Mouse (Mus musculus): ENCODE measurements around the gene Hhat.
A peak's percentile ranks its signal among the peaks of the same experiment; 100 is the strongest.

The Hhat gene

DNA sequence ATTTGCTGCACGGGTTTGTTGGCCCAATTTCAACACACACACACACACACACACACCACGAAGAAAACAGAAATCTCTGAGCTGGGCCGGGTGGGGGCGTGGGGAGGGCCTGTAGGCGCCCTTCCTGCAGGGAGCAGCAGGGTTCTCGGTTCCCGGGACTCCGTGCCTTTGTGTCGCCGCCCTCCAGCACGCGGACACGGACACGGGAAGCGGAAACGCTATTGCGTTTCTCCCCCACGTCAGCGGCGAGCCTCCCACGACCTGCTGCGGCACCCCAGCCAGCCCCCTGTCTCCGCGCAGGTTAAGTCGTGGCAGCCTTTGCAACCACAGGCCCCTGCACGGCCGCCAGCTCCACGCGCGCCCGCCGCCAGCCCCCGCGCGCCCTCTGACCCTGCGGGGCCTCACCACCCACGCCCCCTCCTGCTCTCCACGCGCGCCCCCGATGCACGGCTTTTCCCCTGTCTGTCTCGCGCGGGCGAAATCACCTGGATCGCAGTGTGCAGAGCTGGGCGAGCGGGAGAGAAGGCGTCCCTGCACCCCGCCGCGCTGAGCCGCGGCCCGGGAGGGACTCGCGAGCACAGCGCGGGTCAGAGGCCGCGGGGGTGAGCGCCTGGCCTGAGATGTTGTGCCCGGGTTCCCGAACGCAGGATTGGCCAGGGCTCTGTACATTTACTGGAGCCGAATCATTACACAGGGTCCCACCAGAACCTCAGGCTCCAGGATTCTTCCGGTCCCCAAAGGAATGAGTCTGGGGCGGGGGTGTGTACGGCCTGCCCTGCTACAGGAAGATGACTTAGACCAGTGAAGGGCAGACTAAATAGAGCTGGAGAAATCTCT is at the start of gene Hhat:
Gene Hhat, minus strand, starts transcription at position 729 of the 837 bp plus-strand sequence.
- DNase-seq = peak; percentile 53

DNA sequence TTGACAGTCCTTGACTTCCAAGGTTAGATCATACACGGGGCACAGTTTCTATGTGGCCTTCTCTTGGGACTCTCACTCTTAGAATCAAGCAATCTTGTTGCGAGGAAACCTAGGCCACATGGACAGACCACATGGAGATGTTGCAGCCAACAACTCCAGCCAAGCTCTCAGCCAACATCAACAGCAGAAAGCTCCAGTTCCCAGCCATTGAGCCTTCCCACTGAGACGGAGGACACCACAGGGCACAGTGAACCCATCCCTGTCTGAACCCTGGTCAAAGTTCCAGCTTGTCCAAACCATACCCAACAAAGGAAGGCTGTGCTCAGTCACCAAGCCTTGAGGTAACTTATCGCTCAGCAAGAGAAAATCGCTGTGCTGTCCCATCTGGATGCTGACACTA is 47.3 kb upstream of the Hhat start:
- DNase-seq = no peak

GRCm38 (mm10) chr1:192815789-192816188 is 44.8 kb upstream of the Hhat start:
- no peak for DNase-seq

DNA sequence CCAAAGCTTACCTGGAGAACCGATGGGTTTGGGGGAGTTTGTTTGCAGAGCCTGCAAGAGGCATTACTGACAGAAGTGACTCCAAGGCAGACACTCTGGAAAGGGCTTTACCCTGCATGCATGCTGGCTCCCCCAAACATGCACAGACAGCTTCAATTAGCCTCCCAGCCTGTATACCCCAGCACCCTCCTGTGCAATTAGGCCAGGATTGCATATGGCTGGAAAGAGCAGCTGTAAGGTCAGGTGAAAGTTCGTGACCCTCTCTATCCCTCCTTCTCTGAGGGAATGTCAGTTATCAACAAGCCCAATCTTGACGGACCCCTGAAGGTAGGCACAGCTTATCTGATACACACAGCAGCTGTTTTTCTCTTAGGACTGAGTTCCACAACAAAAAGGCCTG is 43.7 kb upstream of the Hhat start:
- no peak for DNase-seq

- DNase-seq = no peak
Observed at GRCm38 (mm10) chr1:192812758-192813157, 41.7 kb upstream of the Hhat start.

- no peak for DNase-seq
Observed at GRCm38 (mm10) chr1:192812290-192812689, 41.3 kb upstream of the Hhat start.

DNA sequence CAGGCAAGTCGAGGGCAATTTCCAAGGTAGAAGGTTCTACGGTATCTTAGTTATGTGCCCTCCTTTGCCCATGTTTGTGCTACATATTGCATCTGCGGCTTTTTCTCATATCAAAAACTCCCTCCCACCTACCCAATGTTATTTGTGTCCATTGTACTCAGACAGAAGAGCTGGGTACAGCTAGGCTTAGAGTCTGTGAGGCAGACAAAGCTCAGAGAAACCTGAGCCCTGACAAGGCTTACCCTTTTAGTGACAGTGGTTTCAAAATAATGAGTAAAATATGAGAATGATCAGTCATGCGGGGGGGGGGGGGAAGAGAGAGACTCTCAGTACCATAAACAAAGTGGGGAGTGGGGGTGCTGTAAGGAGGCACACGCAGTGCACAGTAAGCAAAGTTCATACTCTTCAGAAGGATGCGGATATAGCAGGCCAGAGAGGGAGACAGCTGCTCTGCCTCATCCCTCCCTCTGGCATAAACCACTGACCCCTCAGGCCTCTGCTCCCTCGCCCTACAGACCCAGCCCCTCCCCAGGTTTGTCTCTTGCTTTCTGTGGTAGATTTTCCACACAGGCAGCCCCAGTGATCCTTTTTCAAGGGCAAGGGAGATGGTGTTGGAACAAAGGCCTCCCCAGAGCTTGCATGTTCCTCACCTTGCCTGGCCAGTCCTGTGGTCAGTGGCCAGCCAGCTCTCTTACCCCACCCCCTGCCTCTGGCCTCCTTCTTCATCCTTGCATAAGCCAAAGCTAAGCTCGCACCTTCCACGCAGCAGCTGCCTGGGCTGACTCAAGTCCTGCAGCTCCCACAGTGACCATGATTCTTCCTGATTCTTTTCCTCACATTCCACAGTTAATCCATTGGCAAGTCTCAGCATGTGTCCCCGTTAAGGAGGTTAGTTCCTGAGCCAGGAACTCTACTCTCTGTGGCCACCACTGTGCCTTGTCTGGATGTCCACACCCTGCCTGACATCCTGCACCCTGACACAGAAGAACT is 35.4 kb upstream of the Hhat start:
- DNase-seq = no peak

- DNase-seq = no peak
Observed at GRCm38 (mm10) chr1:192800338-192800737, 29.3 kb upstream of the Hhat start.

GRCm38 (mm10) chr1:192799165-192799991 is 28.4 kb upstream of the Hhat start:
- no peak for DNase-seq

DNA sequence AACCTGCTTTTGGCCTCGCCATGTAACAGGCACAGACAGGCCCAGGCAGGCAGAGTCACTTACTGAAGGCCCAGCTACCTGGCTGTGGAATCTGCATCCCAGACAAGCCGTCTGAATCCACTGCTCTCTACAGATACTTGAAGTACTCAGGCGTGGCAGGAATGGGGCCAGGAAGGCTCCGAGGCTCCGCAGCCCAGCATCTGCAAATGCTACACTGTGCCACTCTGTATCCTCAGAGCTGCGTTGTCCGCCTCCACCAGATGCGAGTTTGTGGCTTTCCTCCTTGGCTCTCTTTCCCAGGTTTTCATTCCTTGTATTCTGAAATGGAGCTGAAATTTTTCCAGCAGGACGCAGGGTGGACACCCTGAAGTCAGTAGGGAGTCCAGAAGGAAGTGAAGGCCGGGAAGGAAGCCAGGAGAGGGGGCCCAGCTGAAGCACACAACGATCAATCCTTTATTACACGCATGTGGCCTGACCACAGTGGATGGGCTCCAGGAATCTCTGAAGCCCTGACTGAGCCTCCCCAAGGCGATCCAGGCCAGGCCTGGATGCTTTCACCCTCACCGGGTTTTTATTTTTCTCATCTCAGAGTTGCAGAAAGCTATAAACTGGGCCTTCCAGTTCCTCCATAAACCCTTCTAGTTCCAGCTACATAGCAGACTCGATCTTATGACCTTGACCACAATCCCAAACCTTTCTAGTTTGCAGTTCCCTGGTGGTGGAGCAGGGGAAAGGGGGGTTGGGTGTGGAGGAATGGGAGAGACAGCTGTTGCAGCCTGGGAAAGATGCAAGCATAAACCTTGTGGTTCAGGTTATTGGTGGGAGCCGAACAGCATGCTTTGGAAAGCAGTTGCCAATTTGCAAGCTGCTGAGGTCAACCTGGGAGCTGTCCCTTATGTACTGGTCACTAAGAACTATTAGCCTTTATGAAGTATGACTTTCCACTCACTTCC is 27.5 kb upstream of the Hhat start:
- DNase-seq = no peak

DNA sequence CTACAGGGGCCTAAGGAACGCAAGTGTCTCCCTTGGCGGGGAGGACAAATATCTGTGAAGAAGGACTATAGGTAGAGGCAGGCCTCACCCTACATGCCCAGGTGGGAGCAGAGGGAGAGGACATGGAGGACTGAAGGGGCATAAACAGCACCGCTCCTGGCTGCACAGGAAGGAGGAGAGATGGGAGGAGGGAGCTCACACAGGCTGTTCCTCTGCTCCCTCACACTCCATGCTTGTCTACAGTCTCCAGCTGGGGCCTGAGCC is 25.9 kb upstream of the Hhat start:
- no peak for DNase-seq

GRCm38 (mm10) chr1:192796201-192797010 is 25.4 kb upstream of the Hhat start:
- DNase-seq = no peak

DNA sequence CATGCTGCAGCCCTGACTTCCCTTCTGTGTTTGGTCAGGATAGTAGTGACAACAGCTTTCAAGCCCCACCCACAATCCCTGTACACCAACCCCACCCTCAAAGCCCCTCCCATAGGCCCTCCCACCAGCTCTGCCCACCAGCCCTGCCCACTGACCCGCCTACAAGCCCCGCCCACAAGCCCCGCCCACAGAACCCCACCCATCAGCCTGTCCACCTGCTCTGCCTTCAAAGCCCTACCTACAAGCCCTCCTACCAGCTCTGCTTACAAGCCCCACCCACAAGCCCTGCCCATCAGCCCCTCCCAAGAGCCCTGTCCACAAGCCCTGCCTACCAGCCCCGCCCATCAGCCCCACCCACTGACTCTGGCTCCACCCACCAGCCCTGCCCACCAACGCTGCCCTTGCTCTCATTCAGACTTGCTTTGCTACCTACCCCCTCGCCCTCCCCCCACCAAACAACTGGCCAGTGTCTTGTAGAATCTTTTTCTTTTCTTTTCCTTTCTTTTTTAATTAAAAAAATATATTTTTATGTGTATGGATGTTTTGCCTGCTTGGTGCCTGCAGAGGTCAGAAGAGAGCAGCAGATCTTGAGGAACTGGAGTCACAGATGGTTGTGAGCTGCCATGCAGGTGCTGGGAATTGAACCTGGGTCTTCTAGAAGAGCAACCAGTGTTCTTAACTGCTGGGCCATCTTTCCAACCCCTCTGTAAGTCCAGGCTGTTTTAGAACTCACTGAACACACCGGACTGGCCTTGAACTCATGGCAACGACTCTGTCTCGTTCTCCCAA is 24.1 kb upstream of the Hhat start:
- DNase-seq = no peak

DNA sequence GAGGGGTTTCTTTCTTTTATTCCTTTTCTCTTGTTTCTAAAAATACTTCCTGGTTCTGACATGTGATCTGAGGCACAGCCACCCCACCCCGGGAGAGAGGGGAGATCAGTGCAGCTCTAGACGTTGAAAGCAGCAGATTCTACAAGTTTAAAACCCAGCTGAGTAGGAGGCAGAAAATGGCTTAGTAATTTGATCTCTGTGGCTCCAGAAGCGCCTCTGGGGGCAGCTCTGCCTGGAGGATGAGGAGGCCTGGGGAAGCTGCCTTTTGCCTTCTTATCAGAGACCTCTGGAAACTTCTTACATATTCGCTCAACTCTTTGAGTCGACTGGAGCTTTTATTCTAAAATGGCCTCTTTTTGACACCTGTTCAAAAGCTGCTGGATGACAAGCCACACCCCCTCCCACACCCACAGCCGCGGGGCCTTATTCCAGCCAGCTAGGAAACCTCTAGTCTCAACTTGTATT is 20.9 kb upstream of the Hhat start:
- DNase-seq = no peak

DNA sequence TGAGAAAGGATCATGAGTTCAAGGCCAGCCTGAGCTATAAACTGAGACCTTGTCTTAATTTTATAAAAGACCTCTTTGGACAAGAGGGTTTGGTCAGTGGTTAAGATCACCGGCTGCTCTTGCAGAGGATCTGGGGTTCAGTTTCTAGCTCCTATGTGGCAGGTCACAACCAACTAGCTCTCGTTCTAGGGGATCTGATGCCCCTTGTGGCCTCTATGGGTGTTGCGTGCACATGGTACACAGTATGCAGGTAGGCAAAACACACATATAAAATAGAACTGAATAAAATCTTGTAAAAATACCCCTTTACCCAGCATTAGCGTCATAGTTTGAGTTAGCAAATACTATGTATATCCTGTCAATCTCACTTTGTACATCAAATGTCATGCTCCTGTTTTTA is 19.4 kb upstream of the Hhat start:
- DNase-seq = no peak

GRCm38 (mm10) chr1:192789828-192790227 is 18.8 kb upstream of the Hhat start:
- no peak for DNase-seq

DNA sequence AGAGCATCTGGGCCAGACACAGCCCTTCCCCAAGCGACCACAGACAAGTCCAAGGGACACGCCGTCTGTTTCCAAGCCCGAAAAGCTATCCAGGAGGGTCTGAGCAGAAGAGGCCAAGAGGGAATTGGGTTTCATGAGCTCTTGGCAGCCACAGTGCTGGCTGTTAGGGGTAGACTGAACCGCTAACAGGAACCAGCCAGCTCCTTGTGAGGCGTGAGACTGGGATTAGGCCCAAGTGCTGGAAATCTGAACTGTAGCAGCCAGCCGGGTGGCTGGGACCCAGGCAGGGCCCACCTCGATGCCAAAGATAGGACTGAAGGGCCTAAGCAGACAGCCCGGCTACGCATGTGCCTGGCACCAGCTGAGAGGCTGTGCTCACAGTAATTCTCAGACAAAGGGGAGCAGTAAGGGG is 18.1 kb upstream of the Hhat start:
- DNase-seq = no peak

GRCm38 (mm10) chr1:192786194-192786593 is 15.2 kb upstream of the Hhat start:
- no peak for DNase-seq

DNA sequence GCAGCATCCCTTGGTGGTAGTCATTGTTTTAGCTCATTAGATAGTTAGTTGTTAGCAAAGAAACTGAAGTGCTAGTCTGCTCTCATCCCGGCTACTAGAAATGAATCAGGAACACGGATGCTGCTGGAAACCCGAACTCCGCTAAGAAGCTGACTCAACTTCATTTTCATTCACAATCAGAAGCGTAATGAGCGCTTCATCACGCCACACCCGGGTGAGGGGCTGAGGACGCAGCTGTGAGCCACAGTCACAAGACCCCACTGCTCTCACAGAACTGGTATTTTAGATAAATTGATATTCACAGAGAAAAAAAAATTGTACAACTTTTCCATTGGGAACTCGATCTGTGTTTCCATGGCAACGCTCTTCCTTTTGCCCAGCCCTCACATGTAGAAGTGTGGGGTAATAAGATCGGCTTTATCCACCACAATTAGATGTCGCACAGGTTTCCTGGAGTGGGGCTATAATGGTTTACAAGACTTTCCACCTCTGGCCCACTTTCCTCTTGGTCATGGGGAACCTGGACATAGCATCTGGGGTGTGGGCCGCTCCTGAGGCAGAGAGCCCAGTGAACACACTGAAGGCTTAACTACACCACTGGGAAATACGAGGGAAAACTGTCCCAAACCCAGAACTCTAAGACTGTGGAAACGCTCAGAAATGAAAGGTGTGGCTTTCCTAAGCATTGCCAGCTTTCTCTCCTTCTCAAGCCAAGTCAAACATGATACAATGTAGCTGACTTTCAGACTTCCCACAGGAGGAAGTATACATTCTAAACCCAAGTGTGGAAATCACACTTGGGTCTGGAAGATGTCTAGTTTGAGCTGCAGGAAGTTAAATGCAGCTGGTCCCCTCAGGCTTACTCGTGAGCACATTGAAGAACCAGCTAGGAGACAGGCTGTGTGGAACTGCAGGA is 14.3 kb upstream of the Hhat start:
- no peak for DNase-seq
